Mouse (Mus musculus) kidney, adult 2 months (tissue): Measurements from ENCODE around the gene Cacna1c.

Source experiments
- CTCF ChIP-seq: fragments of 200-500 bp; conservative IDR thresholded peaks from 2 replicates; pipeline ENCODE4 v1.5.1; 2011; ENCODE audit warnings: low read depth, mild to moderate bottlenecking, control low read depth, low read length, moderate library complexity, mixed read lengths; ENCODE audit not compliant: insufficient read depth, insufficient read length
- POLR2A ChIP-seq: fragments of 200-500 bp; IDR thresholded peaks from one replicate; pipeline ENCODE4 v1.6.1; 2011; ENCODE audit warnings: low read depth, low read length, control low read depth

DNA sequence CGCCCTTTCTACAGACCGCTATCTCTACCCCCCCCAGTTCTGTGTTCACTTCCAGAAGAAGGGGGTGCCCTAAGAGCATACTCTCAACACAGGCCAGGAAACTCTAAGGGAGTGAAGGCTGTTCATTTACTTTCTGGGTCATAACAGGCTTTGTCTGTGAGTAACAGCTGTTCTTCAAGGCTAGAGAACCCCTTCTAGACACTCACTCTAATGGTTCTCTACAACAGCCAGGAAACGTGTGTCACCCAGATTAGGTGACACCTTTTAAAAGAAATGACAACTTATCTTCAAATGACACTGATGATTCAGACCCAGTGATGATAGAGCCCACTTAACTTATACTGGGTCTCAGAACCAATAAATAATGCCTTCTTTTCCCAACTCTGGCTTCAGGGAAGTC lies 461.1 kb downstream of the Cacna1c start:
- TF ChIP-seq CTCF, result no peak
- no peak for TF ChIP-seq POLR2A
